Mouse (Mus musculus) ES-E14 (cell line): ENCODE measurements at regions not wholly inside any gene's neighbourhood (a gene's known extent, or its start where the extent isn't known, plus 50 kb on each side); places are given as distances from the start of the nearest gene placed in this dataset.

ENCODE experiments used
- CHD2 ChIP-seq: IDR thresholded peaks from 2 replicates; pipeline ENCODE4 v1.6.1; 2014; ENCODE audit warnings: mild to moderate bottlenecking, low read depth, low read length, inconsistent platforms
- HCFC1 ChIP-seq: IDR thresholded peaks from 2 replicates; pipeline ENCODE4 v1.6.1; 2012; ENCODE audit warnings: low read length, inconsistent platforms, borderline replicate concordance; ENCODE audit not compliant: insufficient read depth
- MAFK ChIP-seq: IDR thresholded peaks from 2 replicates; pipeline ENCODE4 v1.6.1; 2014; ENCODE audit warnings: mild to moderate bottlenecking, low read depth, low read length, inconsistent platforms; ENCODE audit not compliant: insufficient read depth
- ZC3H11A ChIP-seq: IDR thresholded peaks from 2 replicates; pipeline ENCODE4 v1.6.1; 2012; ENCODE audit warnings: low read depth, mild to moderate bottlenecking, inconsistent platforms, low read length, borderline replicate concordance
- ZNF384 ChIP-seq: IDR thresholded peaks from 2 replicates; pipeline ENCODE4 v1.6.1; 2012; ENCODE audit warnings: low read depth, low read length, inconsistent platforms

GRCm38 (mm10) chr9:90978730-90979129, 383.5 kb upstream of the Zic4 start:
- TF ChIP-seq CHD2 (no peak), ZC3H11A (no peak), MAFK (no peak), HCFC1 (no peak), ZNF384 (no peak)
